Mouse (Mus musculus) small intestine, adult 2 months (tissue): ENCODE measurements around the gene Spata31d1d.

ENCODE experiments used
- CTCF ChIP-seq: fragments of 200-500 bp; IDR thresholded peaks from 2 replicates; pipeline ENCODE4 v1.5.1; 2012; ENCODE audit warnings: low read depth, mild to moderate bottlenecking, control low read depth, inconsistent platforms, low read length, moderate library complexity, mixed read lengths; ENCODE audit not compliant: insufficient replicate concordance, insufficient read length; ENCODE audit errors: extremely low read depth
- POLR2A ChIP-seq: fragments of 200-500 bp; IDR thresholded peaks from 2 replicates; pipeline ENCODE4 v1.6.1; 2012; ENCODE audit warnings: low read depth, mild to moderate bottlenecking, control low read depth, inconsistent platforms, low read length, moderate library complexity

DNA sequence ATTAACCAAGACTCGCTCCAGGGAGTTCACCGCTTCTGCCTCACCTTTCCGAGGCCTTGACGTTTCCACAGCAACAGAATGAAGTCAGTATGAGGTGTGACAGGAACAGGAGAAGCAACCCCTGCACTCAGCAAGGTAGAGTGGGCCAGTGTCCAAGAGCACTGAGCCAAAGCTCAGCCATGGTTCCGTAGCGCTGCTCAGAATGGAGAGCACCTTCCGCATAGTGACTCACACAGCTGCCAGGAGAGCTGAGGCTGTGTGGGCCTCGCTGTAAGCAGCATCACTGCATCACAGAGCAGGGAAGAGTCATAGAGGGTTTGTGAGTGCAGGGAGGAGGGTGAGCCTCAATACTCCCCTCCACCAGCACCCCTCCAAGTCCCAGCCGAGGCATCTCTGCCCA is 15.2 kb upstream of the Spata31d1d start, which contains the start of gene 1700014D04Rik:
- no peak for TF ChIP-seq CTCF
- no peak for TF ChIP-seq POLR2A
